Mouse (Mus musculus) cerebellum, adult 2 months (tissue): ENCODE data around the gene Parp14.

Experiments used
- CTCF ChIP-seq: fragments of 200-500 bp; IDR thresholded peaks from 2 replicates; pipeline ENCODE4 v1.5.1; 2011; ENCODE audit warnings: low read depth, mild to moderate bottlenecking, control low read depth, low read length, moderate library complexity, borderline replicate concordance; ENCODE audit not compliant: insufficient read depth
- POLR2A ChIP-seq: fragments of 200-500 bp; IDR thresholded peaks from 2 replicates; pipeline ENCODE4 v1.6.1; 2011; ENCODE audit warnings: low read length, control low read depth, borderline replicate concordance; ENCODE audit not compliant: insufficient read depth

DNA sequence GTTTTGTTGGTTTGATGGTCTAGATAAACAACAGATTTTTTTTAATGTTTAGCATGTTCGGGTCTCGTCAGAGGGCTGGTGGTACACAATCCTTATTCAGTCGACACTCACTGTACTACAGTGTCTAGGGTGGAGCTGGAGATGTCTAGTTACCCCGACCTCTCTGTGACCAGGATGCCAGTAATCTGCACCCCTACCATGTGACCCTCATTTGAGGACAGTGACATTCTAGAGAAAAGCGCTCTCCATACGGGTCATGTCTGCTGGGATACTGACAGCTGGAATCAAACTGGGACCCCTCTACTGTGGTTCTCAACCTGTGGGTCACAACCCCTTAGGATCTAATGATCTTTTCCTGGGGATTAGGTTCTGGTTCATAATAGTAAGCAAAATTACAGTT, 1.7 kb downstream of the Parp14 start:
- TF ChIP-seq POLR2A (no peak), CTCF (no peak)
